Mouse (Mus musculus) megakaryocyte, embryonic 14.5 days (primary cell): Measurements from ENCODE around the gene Nkapl. TPM values are rescaled to one million over a fixed set of nuclear protein-coding genes. Genes with fewer than 3 reads are reported as not detected.
"Not testable (repeated sequence)": the region's sequence is repeated elsewhere in the genome, so short reads cannot be mapped to it uniquely, and the experiment has no call there.

ENCODE experiments used
- H3K27me3 ChIP-seq: replicated peaks from 2 replicates; pipeline ENCODE3; 2012; ENCODE audit warnings: inconsistent platforms
- H3K36me3 ChIP-seq: replicated peaks from 2 replicates; pipeline ENCODE3; 2012; ENCODE audit warnings: low read length, inconsistent platforms, mixed read lengths
- H3K4me1 ChIP-seq: 2 replicates; pipeline ENCODE4 v1.6.1; 2012; ENCODE audit warnings: inconsistent platforms
- H3K4me3 ChIP-seq: replicated peaks from 2 replicates; pipeline ENCODE3; 2012; ENCODE audit warnings: moderate library complexity, mild to moderate bottlenecking, inconsistent platforms
- H3K9me3 ChIP-seq: 2 replicates; pipeline ENCODE4 v1.6.1; 2012; ENCODE audit warnings: inconsistent platforms
- FLI1 ChIP-seq: IDR thresholded peaks from 2 replicates; pipeline ENCODE4 v1.6.1; 2012; ENCODE audit warnings: low read length, inconsistent platforms, mixed read lengths
- GATA1 ChIP-seq: IDR thresholded peaks from 3 replicates; pipeline ENCODE4 v1.6.1; 2012; ENCODE audit warnings: mixed read lengths, low read length, inconsistent platforms, borderline replicate concordance
- polyA plus RNA-seq: library from polyadenylated mRNA; stranded (reverse); fragments of >175 nt; gene quantifications from 2 replicates; pipeline ENCODE4 v1.2.3, GENCODE M21; 2012; ENCODE audit warnings: low replicate concordance; ENCODE audit not compliant: insufficient read depth

Nkapl gene
- 0.92 TPM in 1 of 2 replicates, not detected in the other for polyA plus RNA-seq

DNA sequence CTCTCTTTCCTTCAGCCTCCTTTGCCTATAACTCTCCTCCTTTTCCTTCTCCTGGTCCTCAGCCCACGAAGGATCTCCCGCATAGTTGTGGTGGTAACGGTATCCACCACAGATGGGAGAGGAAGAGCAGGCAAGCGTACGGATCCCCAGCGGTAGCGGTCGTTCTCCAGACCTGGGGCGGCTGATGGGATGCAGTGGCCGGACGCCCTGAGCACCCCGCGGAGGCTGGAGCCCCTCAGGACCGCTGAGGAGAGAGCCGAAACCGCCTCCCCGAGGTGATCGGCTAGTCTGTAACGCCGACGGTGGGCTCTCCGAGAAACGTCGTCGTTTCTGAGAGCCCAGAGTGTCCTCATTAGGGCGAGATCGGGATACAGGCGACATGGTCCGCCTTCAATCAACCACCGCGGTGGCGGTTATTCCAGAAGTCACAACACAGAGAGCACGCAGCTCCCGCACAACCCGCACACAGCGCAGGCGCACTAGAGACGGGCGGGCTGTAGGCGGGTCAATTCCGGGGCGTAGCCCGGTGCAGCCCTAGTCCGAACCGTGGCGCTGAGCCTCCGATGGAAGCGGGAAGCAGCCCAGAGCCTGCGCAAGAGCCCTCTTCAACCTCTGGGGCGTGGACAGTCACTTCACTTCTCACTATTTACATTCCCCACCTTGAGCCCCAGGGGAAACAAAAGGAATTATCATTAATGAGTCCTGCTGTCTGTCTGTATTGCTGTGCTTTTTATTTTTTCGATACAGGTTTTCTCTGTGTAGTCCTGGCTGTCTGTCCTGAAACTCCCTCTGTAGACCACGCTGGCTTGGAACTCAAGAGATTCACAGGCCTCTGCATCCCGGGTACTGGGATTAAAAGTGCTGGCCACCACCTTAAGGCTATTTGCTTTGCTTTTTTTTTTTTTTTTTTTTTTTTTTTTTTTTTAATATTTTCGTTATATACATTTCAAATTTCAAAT lies at the start of gene Nkapl:
TSS of gene Nkapl (minus strand) at position 449 of the 959 bp plus-strand sequence.
- Histone ChIP-seq H3K36me3 (no peaks in the 10 kb centered on the region), H3K27me3 (peaks cover 13% of the 10 kb centered on the region), H3K4me3 (peak within 1 kb of the TSS; percentile 94), H3K9me3 (peaks cover 5% of the 10 kb centered on the region; the same call in 1 of the 2 replicates), H3K4me1 (peaks cover 13% of the 10 kb centered on the region)
- no peak for TF ChIP-seq FLI1
- TF ChIP-seq GATA1 = no peak

DNA sequence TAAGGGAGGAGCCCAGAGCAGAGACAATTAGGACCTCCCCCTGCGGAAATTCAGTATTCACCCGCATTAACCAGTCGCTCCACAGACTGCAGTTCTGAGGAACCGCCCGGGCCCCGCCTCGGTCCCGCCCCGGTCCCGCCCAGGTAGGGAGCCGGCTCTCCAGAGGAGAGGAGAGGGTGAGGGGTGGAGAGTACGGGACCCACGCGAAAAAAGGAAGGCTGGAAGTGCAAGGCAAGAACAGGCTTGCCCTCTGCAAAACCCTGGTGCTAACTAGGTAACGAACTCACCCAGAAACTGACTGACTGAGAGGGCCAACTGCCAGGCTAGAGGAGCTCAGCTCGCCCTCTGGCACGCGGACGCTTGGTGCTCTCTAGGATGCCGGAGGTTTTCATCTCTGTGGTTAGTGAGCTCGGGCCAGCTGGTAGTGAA lies 37.9 kb upstream of the Nkapl start:
- Histone ChIP-seq H3K27me3 (no peaks in the 10 kb centered on the region), H3K36me3 (no peaks in the 10 kb centered on the region), H3K4me1 (peaks cover 22% of the 10 kb centered on the region), H3K9me3 (no peaks in the 10 kb centered on the region), H3K4me3 (peak overlapping the region; percentile 92)
- TF ChIP-seq FLI1 (no peak), GATA1 (no peak)

DNA sequence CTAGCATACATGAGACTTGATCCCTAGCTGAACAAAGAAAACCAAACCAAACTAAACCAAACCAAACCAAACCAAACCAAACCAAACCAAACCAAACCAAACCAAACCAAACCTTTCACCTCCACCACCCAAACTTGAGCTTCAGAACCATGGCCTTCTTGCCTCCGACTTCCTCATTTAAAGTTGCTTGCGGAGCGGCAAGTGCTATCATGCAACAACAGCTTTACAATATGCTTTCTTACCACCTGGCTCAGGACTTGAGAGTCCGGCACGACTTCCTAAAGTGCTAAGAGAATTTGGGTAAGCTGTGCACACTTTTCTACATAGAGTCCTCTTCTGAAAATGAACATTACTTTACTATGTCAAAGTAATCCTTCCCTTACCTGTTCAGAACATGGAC lies 34.0 kb upstream of the Nkapl start:
- TF ChIP-seq GATA1 (no peak), FLI1 (no peak)
- no peaks in the 10 kb centered on the region for H3K27me3 ChIP-seq
- H3K4me1 ChIP-seq = peaks cover 4% of the 10 kb centered on the region; the same call in 1 of the 2 replicates
- H3K36me3 ChIP-seq = no peaks in the 10 kb centered on the region
- no peak overlapping the region for H3K4me3 ChIP-seq
- no peaks in the 10 kb centered on the region for H3K9me3 ChIP-seq

DNA sequence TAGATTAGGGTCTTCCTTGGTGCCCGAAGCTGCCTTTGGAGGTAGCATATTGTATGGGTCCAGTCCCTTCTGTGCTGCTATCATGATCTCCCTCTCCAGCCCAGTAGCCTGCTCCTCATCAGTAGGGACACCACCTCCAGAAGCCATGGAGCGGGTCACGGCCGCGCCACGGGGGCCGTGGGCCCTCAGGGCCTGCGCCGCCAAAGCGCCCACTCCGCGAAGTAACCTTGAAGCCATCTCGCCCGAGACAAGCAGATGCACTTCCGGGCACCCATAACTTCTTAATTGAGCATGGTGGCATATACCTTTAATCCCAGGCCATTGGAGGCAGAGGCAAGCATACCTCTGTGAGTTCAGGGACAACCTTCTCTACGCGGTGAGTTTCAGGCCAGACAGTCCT lies 32.9 kb upstream of the Nkapl start, which contains the start of gene Gm11273:
TSS of gene Gm11273 (minus strand) at position 237 of the 400 bp plus-strand sequence.
- not testable (repeated sequence) for H3K9me3 ChIP-seq, H3K4me3 ChIP-seq, H3K4me1 ChIP-seq, H3K36me3 ChIP-seq, H3K27me3 ChIP-seq

DNA sequence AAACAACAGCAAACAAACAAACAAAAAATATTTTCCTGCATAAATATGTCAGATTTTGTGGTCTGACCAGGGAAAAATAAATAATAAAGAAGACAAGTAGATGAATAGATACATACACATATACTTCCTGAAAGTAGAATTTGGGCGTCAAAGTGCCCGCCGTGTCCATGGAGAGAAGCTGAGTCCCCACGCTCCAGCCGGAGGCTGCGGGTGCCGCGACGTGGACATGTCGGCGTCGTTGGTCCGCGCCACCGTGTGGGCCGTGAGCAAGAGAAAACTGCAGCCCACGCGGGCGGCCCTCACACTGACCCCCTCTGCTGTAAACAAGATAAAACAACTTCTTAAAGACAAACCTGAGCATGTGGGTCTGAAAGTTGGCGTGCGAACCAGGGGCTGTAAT lies 26.8 kb upstream of the Nkapl start, which contains the start of gene AK157302:
TSS of gene AK157302 (plus strand) at position 144 of the 400 bp plus-strand sequence.
- Histone ChIP-seq H3K27me3 (peaks cover 1% of the 10 kb centered on the region), H3K4me3 (no peak within 1 kb of the TSS), H3K4me1 (no peaks in the 10 kb centered on the region), H3K9me3 (no peaks in the 10 kb centered on the region), H3K36me3 (no peaks in the 10 kb centered on the region)
- no peak for TF ChIP-seq FLI1
- TF ChIP-seq GATA1 = no peak

DNA sequence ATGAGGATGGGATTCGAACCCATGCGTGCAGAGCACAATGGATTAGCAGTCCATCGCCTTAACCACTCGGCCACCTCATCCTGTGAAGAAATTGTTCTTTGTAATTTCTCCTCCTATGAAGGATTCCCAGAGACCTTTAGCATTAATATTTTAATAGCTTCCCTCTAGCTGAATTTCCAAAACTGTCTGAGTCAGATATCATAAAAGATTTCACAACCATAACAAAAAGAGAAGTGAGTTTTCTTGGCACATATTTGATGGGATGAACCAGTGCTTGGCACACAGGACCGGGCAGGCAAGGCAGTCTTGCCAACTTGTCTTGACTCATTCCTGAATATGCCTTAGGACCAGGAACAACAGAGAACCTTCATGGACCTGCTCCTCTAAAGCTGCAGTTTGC lies 24.5 kb upstream of the Nkapl start:
- Histone ChIP-seq H3K4me1 (no peaks in the 10 kb centered on the region), H3K36me3 (no peaks in the 10 kb centered on the region), H3K4me3 (no peak overlapping the region), H3K27me3 (peaks cover 1% of the 10 kb centered on the region), H3K9me3 (0 out of 2 replicates have a peak, but pooled peaks cover 3% of the 10 kb centered on the region)
- TF ChIP-seq FLI1 (no peak), GATA1 (no peak)

DNA sequence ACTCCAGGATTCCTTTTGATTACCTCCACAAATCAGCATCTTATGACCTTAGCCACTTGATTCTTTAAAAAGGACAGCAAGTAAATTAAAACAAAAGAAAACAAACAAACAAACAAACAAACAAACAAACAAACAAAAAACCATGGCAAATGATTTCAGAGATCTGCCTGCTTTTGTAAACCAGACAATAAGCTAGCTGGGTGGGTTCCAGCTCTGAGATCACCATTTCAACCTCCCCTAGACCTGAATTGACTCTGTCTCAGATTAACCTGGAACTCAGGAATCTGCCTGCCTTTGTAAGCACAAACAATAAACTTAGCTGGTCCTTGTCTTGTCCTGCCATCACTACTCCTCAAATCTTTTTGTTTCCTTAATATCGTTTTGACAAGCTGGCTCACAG lies 18.6 kb upstream of the Nkapl start:
- Histone ChIP-seq H3K36me3 (peaks cover 7% of the 10 kb centered on the region), H3K4me3 (no peak overlapping the region), H3K4me1 (peaks cover 5% of the 10 kb centered on the region; the same call in 1 of the 2 replicates), H3K9me3 (peaks cover 9% of the 10 kb centered on the region), H3K27me3 (peaks cover 1% of the 10 kb centered on the region)
- TF ChIP-seq FLI1 = no peak
- no peak for TF ChIP-seq GATA1

DNA sequence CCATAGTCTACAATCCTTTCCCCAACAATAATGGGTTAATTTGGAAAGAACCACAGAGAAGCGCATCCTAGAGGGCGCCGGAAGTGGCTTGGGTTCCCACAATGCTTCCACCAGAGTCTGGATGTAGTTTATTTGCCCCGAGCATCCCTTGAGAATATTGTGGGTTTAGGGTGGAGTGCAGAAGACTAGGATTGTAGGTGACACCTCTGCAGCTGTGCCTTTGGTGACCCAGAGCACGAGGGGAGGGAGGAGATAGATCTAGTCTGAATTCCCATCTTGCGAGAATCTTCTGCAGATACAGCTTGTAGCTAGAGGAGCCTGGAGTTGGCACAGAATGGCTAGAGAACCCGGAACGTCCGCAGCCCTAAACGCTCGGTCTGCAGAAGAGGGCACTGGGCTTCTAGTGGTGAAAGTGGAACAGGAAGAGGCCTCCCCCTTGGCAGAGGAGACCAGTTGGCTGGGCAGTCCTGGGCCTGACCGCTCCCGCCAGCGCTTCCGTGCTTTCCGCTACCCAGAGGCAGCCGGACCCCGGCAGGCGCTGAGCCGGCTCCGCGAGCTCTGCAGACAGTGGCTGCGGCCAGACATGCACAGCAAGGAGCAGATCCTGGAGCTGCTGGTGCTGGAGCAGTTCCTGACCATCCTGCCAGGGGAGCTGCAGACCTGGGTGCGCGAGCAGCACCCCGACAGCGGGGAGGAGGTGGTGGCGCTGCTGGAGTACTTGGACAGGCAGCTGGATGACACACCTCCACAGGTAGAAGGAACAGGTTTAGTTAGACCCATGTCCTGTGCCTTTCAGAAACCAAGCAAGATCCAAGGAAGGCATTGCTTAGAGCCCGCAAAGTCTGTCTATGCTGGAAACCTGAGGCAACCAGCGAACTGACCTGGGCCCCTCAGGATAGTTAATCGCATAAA lies 10.7 kb upstream of the Nkapl start, which contains the start of the genes Zkscan4 and Gm10065:
TSS of gene Zkscan4 (plus strand) at position 149 of the 912 bp plus-strand sequence.
TSS of gene Gm10065 (minus strand) at position 683 of the 912 bp plus-strand sequence.
- H3K36me3 ChIP-seq, H3K9me3 ChIP-seq, H3K27me3 ChIP-seq: not testable (repeated sequence)
- H3K4me3 ChIP-seq = peak within 1 kb of the TSS; percentile 86
- peaks cover 26% of the 10 kb centered on the region for H3K4me1 ChIP-seq

DNA sequence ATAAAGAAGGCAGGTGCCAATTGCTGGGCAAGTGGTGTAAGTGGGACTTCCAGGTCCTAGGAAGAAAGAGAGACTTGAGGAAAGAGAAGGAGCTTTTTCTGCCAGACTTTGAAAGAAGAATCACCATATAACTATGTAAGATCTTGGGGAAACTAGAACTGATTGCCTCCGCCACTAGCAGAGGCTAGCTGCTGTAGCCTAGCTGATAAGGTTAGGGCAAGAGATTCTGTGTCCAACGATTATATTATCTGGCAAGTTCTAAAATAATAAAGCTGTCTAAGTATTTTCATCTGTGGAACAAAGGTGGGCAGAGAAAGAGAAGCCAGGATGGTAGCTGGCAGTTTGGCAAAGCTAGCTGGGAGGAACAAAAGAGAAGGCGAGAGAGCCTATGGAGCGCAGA lies 4.1 kb upstream of the Nkapl start:
- Histone ChIP-seq H3K4me3 (no peak overlapping the region), H3K36me3 (no peaks in the 10 kb centered on the region), H3K27me3 (peaks cover 15% of the 10 kb centered on the region), H3K4me1 (peaks cover 16% of the 10 kb centered on the region), H3K9me3 (no peaks in the 10 kb centered on the region)
- no peak for TF ChIP-seq FLI1
- TF ChIP-seq GATA1 = no peak
